Mouse (Mus musculus) kidney, embryonic 16.5 days (tissue): ENCODE measurements around the gene Cdh13. TPM values are rescaled to one million over a fixed set of nuclear protein-coding genes. Genes with fewer than 3 reads are reported as not detected.
A peak's percentile ranks its signal among the peaks of the same experiment; 100 is the strongest.

Experiments used
- ATAC-seq: fragments of 200-750 bp; cut with Nextera tagmentation; 2 replicates; pipeline ENCODE4 v1.8.0; 2017; ENCODE audit warnings: moderate TSS enrichment; ENCODE audit not compliant: low FRiP score, low TSS enrichment
- H3K27ac ChIP-seq: fragments of 300-500 bp; sonication (generic); 2 replicates; pipeline ENCODE4 v1.5.1; 2014; ENCODE audit warnings: low read length
- H3K27me3 ChIP-seq: fragments of 300-500 bp; sonication (generic); 2 replicates; pipeline ENCODE4 v1.6.1; 2014; ENCODE audit warnings: low read length, control low read depth, mixed read lengths; ENCODE audit not compliant: insufficient read depth
- H3K36me3 ChIP-seq: fragments of 300-500 bp; sonication (generic); 2 replicates; pipeline ENCODE4 v1.6.1; 2014; ENCODE audit warnings: low read length, control low read depth, mixed read lengths; ENCODE audit not compliant: insufficient read depth
- H3K4me1 ChIP-seq: fragments of 300-500 bp; sonication (generic); 2 replicates; pipeline ENCODE4 v1.6.1; 2014; ENCODE audit warnings: low read length, control low read depth, mixed read lengths; ENCODE audit not compliant: insufficient read depth
- H3K4me2 ChIP-seq: fragments of 300-500 bp; sonication (generic); replicated peaks from 2 replicates; pipeline ENCODE4 v1.6.1; 2014; ENCODE audit warnings: low read depth, low read length
- H3K4me3 ChIP-seq: fragments of 300-500 bp; sonication (generic); 2 replicates; pipeline ENCODE4 v1.5.1; 2014; ENCODE audit warnings: mild to moderate bottlenecking, low read length
- H3K9ac ChIP-seq: fragments of 300-500 bp; sonication (generic); replicated peaks from 2 replicates; pipeline ENCODE4 v1.6.1; 2014; ENCODE audit warnings: low read length
- H3K9me3 ChIP-seq: fragments of 300-500 bp; sonication (generic); 2 replicates; pipeline ENCODE4 v1.6.1; 2016; ENCODE audit warnings: low read length, control low read depth
- WGBS: fragments of 180-500 bp; shearing (Covaris S2); extraction: QIAGEN DNeasy Blood & Tissue Kit; methylation state at CpG from one replicate; pipeline ENCODE4 v1.1.7; 2014; 5-methylcytosine and 5-hydroxymethylcytosine counted together
- polyA plus RNA-seq: library from polyadenylated mRNA; unstranded; fragments of >200 nt; fragmentation: Nextera tagmentation; extraction: Ambion mirVana; gene quantifications from 2 replicates; pipeline ENCODE4 v1.2.1, GENCODE M21; 2015

Gene Cdh13
- polyA plus RNA-seq, 1 experiment from 2014 or later = 2.0 TPM

DNA sequence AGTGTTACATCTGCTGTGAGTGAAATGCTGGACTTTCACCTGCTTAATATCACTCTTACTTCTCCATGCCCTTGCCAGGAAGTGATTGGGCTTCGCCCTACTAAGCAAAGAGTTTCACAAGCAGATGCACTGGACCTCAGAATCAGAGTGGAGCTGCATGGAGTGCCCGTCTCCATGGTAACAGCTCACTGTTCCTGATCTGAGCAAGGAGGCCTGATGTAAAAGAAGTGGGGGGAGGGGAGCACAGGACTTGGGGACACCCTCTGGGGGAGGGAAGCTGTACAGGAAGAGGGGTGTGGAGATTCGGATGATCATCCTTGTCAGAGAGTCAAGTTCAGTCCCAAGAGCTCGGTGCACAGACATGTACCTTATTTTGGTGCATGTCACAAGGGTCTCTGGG is 384.2 kb downstream of the Cdh13 start:
- H3K27ac ChIP-seq = no peak overlapping the region
- no peak overlapping the region for H3K4me3 ChIP-seq
- WGBS = 90% methylated on average over 4 of the region's 4 CpGs
- no peaks in the 10 kb centered on the region for H3K4me1 ChIP-seq
- H3K4me2 ChIP-seq = no peak overlapping the region
- no peaks in the 10 kb centered on the region for H3K36me3 ChIP-seq
- no peak for ATAC-seq
- H3K27me3 ChIP-seq = no peaks in the 10 kb centered on the region
- H3K9me3 ChIP-seq = no peaks in the 10 kb centered on the region; the same call in 1 of the 2 replicates
- H3K9ac ChIP-seq = no peak overlapping the region

GRCm38 (mm10) chr8:118676233-118676632 is 392.7 kb downstream of the Cdh13 start:
- no peaks in the 10 kb centered on the region for H3K36me3 ChIP-seq
- 76% methylated on average over 6 of the region's 6 CpGs for WGBS
- no peak for ATAC-seq

DNA sequence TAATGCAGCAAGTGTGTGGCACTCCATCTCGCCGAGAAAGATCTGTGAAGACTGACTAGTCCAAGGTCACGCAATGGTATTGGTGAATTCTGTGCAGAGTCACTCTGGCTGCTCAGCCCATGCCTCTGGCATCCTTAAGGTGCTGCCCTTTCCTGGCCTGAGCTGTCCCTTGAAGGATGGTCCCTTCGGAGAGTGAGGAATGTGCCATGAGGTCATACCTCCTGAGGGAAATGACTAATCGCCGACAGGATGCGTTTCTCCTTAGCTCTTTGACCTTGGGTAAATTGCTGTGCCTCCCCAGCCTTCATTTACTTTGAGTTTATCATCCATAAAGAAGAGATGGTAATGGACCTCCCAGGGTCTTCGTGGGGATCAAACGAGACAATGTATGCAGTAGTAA is 395.8 kb downstream of the Cdh13 start:
- Histone ChIP-seq H3K9ac (no peak overlapping the region), H3K36me3 (no peaks in the 10 kb centered on the region), H3K27ac (no peak overlapping the region), H3K27me3 (no peaks in the 10 kb centered on the region), H3K4me2 (no peak overlapping the region), H3K4me1 (no peaks in the 10 kb centered on the region), H3K9me3 (no peaks in the 10 kb centered on the region), H3K4me3 (no peak overlapping the region)
- ATAC-seq = no peak
- 45% methylated on average over 9 of the region's 9 CpGs for WGBS

More at GRCm38 (mm10) chr8:118676233-118676632, 392.7 kb downstream of the Cdh13 start:
- H3K4me1 ChIP-seq = no peaks in the 10 kb centered on the region
- H3K9me3 ChIP-seq = no peaks in the 10 kb centered on the region
- H3K27me3 ChIP-seq = no peaks in the 10 kb centered on the region
- no peak overlapping the region for H3K9ac ChIP-seq
- no peak overlapping the region for H3K4me2 ChIP-seq
- H3K27ac ChIP-seq = no peak overlapping the region
- H3K4me3 ChIP-seq = no peak overlapping the region

GRCm38 (mm10) chr8:118683386-118683785 is 399.9 kb downstream of the Cdh13 start:
- Histone ChIP-seq H3K4me2 (no peak overlapping the region), H3K4me3 (no peak overlapping the region), H3K9ac (no peak overlapping the region), H3K27me3 (no peaks in the 10 kb centered on the region), H3K27ac (no peak overlapping the region), H3K36me3 (no peaks in the 10 kb centered on the region), H3K4me1 (0 out of 2 replicates have a peak, but pooled peaks cover 2% of the 10 kb centered on the region), H3K9me3 (peaks cover 7% of the 10 kb centered on the region; the same call in 1 of the 2 replicates)
- 83% methylated on average over 3 of the region's 3 CpGs for WGBS
- no peak for ATAC-seq

DNA sequence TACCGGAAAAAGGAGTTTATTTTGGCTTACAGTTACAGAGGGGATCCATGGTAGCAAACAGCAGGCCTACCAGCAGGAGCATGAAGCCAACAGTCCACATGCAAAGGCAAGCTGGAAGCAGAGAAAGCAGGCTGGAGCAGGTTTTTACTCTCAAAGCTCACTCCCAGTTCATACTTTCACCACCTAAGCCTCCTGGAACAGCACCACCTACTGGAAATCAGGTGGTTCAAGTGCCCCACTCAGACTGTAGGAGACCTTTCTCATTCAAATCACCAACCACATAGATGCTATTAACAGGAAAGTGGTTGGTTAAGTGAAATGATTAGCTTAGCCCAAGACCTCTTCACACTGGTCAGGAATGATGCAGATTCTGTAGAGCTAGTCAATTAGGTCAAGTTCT is 402.3 kb downstream of the Cdh13 start:
- Histone ChIP-seq H3K4me3 (no peak overlapping the region), H3K9me3 (peaks cover 7% of the 10 kb centered on the region; the same call in 1 of the 2 replicates), H3K27me3 (no peaks in the 10 kb centered on the region), H3K4me2 (no peak overlapping the region), H3K27ac (no peak overlapping the region), H3K4me1 (0 out of 2 replicates have a peak, but pooled peaks cover 13% of the 10 kb centered on the region), H3K9ac (no peak overlapping the region), H3K36me3 (no peaks in the 10 kb centered on the region)
- 74% methylated on average over 1 of the region's 1 CpGs for WGBS
- no peak for ATAC-seq

DNA sequence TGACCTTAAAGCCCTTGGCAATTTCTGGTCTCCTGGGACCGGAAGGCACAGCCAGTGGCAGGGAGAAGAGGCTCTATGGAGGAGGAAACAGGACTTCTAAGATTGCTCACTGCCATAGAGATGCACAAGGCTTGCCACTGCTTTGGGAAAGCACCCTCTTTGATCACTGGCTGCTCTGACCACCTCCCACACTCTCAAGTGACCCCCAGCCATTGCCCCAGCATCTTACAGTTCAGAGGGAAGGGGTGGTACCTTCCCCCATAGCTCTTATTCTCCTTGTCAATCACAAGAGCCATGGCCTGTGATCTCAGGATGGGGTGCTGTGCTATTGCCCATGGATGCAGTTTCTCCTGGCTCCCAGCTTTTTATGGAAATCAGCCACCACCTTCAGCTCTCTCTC is 406.3 kb downstream of the Cdh13 start:
- Histone ChIP-seq H3K36me3 (no peaks in the 10 kb centered on the region), H3K9me3 (peaks cover 5% of the 10 kb centered on the region; the same call in 1 of the 2 replicates), H3K4me1 (0 out of 2 replicates have a peak, but pooled peaks cover 13% of the 10 kb centered on the region), H3K27ac (no peak overlapping the region), H3K4me2 (no peak overlapping the region), H3K27me3 (no peaks in the 10 kb centered on the region), H3K4me3 (no peak overlapping the region), H3K9ac (no peak overlapping the region)
- 27% methylated on average over 1 of the region's 1 CpGs for WGBS
- peak; percentile 61; the same call in 1 of the 2 replicates for ATAC-seq

- Histone ChIP-seq H3K27ac (no peak overlapping the region), H3K9me3 (peaks cover 6% of the 10 kb centered on the region), H3K4me2 (no peak overlapping the region), H3K4me3 (no peak overlapping the region), H3K4me1 (no peaks in the 10 kb centered on the region), H3K27me3 (no peaks in the 10 kb centered on the region), H3K9ac (no peak overlapping the region), H3K36me3 (no peaks in the 10 kb centered on the region)
- 63% methylated on average over 22 of the region's 22 CpGs for WGBS
- ATAC-seq = no peak
Observed at GRCm38 (mm10) chr8:118701312-118701880, 417.9 kb downstream of the Cdh13 start.

GRCm38 (mm10) chr8:118709366-118709765 is 425.8 kb downstream of the Cdh13 start:
- Histone ChIP-seq H3K27ac (no peak overlapping the region), H3K9ac (no peak overlapping the region), H3K27me3 (no peaks in the 10 kb centered on the region), H3K36me3 (no peaks in the 10 kb centered on the region), H3K4me3 (no peak overlapping the region), H3K4me2 (no peak overlapping the region), H3K4me1 (no peaks in the 10 kb centered on the region), H3K9me3 (no peaks in the 10 kb centered on the region; the same call in 1 of the 2 replicates)
- WGBS = 91% methylated on average over 3 of the region's 3 CpGs
- ATAC-seq = no peak

GRCm38 (mm10) chr8:118711631-118712030 is 428.1 kb downstream of the Cdh13 start:
- Histone ChIP-seq H3K4me1 (no peaks in the 10 kb centered on the region), H3K36me3 (no peaks in the 10 kb centered on the region), H3K4me2 (no peak overlapping the region), H3K9me3 (no peaks in the 10 kb centered on the region; the same call in 1 of the 2 replicates), H3K4me3 (no peak overlapping the region), H3K27ac (no peak overlapping the region), H3K27me3 (no peaks in the 10 kb centered on the region), H3K9ac (no peak overlapping the region)
- 88% methylated on average over 3 of the region's 3 CpGs for WGBS
- no peak for ATAC-seq

DNA sequence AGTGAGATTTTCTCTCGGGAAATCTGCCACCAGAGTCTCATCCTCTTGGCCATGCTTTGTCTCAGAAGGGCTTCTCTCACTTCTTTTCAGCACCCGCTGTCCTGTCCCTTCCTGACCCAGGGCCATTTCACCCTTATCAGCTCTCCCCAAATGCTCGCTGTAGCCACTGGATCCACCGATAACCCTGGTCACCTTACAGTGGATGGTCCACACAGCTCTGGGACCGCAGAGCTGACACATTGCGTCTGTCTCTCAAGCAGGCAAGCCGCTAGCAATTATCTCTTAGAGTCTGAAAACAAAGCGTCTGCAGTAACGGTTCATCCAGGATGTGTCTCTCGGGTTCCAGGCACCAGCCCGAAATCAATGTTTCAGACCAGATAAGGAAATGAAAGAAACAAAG is 429.6 kb downstream of the Cdh13 start:
- no peaks in the 10 kb centered on the region; the same call in 1 of the 2 replicates for H3K9me3 ChIP-seq
- H3K27me3 ChIP-seq = no peaks in the 10 kb centered on the region
- no peak overlapping the region for H3K9ac ChIP-seq
- ATAC-seq = no peak
- H3K36me3 ChIP-seq = no peaks in the 10 kb centered on the region
- H3K4me3 ChIP-seq = no peak overlapping the region
- WGBS = 66% methylated on average over 11 of the region's 11 CpGs
- no peak overlapping the region for H3K27ac ChIP-seq
- H3K4me2 ChIP-seq = no peak overlapping the region
- H3K4me1 ChIP-seq = no peaks in the 10 kb centered on the region
